Comparison of ENCODE assay signal across 9 mouse cellular contexts in the genomic region with DNA sequence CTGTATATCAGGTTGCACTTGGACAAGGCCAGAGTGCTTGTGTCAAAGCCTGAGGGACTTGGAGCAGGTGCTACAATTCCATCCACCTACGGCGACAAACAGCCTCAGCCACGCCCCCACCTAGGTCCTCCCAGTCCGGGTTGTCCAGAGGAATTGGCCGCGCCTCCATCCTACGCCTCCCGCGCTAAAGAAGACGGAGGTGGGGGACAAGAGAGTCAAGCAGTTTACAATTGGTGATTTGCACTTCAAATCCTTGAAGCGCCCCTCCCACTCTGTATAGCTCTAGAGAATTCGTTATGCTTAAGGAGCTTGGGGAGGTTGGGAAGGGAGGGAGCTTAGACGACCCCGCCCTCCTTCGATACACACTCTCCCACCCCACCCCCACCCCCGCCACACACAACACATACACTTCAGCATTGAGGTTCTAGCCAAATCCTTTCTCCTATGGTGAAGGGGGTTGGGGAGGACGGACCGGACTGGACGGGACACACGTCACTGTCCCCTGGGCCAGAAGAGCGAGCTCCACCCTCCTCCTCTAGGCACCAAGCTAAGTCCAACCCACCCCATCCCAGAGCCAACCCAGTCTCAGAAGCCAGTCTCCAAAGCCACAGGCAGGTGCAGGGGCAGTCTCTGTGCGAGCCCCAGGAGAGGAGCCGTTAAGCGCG. TPM values are rescaled to one million over a fixed set of nuclear protein-coding genes. Genes with fewer than 3 reads are reported as not detected.
A peak's percentile ranks its signal among the peaks of the same experiment; 100 is the strongest.
DNase-seq lines count a peak whose midpoint lies in the region; ATAC-seq and TF ChIP-seq lines count a peak whose summit lies in the region.
"Had no signal": no experiment of that assay in that cellular context is flagged by ENCODE, and none has a peak within 500 bp of the region (broad histone marks: within the 10 kb centered on the region; RNA-seq: fewer than 3 reads in every experiment).

A gene (plus strand): TSS at position 582 of the 665 bp plus-strand sequence.

- H3K9me3 ChIP-seq in forebrain, embryonic 14.5 days (replicated peaks; ENCODE audit: control insufficient read depth, low read length) = no peaks in the 10 kb centered on the region
- no peaks in the 10 kb centered on the region for H3K9me3 ChIP-seq in intestine, embryonic 16.5 days (ENCODE audit: control insufficient read depth, low read length)
- no peaks in the 10 kb centered on the region for H3K9me3 ChIP-seq in liver, postnatal 0 days (ENCODE audit: low read length)
- H3K9me3 ChIP-seq in neural tube, embryonic 15.5 days (replicated peaks) = no peaks in the 10 kb centered on the region

- H3K9ac ChIP-seq in forebrain, embryonic 14.5 days (ENCODE audit: low read length) = no peak within 1 kb of the TSS
- peak within 1 kb of the TSS; percentile 76 for H3K9ac ChIP-seq in intestine, embryonic 16.5 days (ENCODE audit: low read depth, low read length)
- H3K9ac ChIP-seq in liver, postnatal 0 days (replicated peaks) = peak within 1 kb of the TSS; percentile 58
- H3K9ac ChIP-seq in neural tube, embryonic 15.5 days (replicated peaks) = peak within 1 kb of the TSS; percentile 26; the same call in 1 of the 2 replicates

- under 1% methylated on average over 25 of the region's 25 CpGs for WGBS in forebrain, embryonic 14.5 days
- WGBS in intestine, embryonic 16.5 days = 1% methylated on average over 25 of the region's 25 CpGs
- 5% methylated on average over 25 of the region's 25 CpGs for WGBS in liver, postnatal 0 days (ENCODE audit: insufficient replicate concordance)
- 4% methylated on average over 25 of the region's 25 CpGs for WGBS in neural tube, embryonic 15.5 days

- no peaks in the 10 kb centered on the region for H3K36me3 ChIP-seq in forebrain, embryonic 14.5 days (ENCODE audit: control insufficient read depth, insufficient read depth, low read length)
- H3K36me3 ChIP-seq in intestine, embryonic 16.5 days (ENCODE audit: control insufficient read depth, insufficient read depth, low read length) = no peaks in the 10 kb centered on the region
- H3K36me3 ChIP-seq in liver, postnatal 0 days (replicated peaks; ENCODE audit: insufficient read depth, low read length) = no peaks in the 10 kb centered on the region
- H3K36me3 ChIP-seq in neural tube, embryonic 15.5 days = no peaks in the 10 kb centered on the region

- H3K4me3 ChIP-seq in layer of hippocampus, adult 2 months = peak within 1 kb of the TSS; percentile 30
- H3K4me3 ChIP-seq in forebrain, embryonic 14.5 days (ENCODE audit: low read depth, low read length) = peak within 1 kb of the TSS; percentile 25
- peak within 1 kb of the TSS; percentile 55 for H3K4me3 ChIP-seq in intestine, embryonic 16.5 days (ENCODE audit: low read length)
- H3K4me3 ChIP-seq in liver, postnatal 0 days (ENCODE audit: low read depth, low read length) = peak within 1 kb of the TSS; percentile 41
- peak within 1 kb of the TSS; percentile 26 for H3K4me3 ChIP-seq in neural tube, embryonic 15.5 days (replicated peaks)

- no peak for DNase-seq in layer of hippocampus, adult 2 months (ENCODE audit: low spot score in 2 of 2)
- DNase-seq in layer of hippocampus, postnatal 14 days (ENCODE audit: low spot score in 2 of 2) = no peak
- peak; percentile 41 for DNase-seq in forebrain, embryonic 14.5 days (ENCODE audit: low spot score)
- peak; percentile 70 for DNase-seq in liver, postnatal 0 days
- DNase-seq in layer of hippocampus, adult 9-10 months (ENCODE audit: low spot score) = no peak

- no peaks in the 10 kb centered on the region; the same call in 1 of the 2 replicates for H3K4me1 ChIP-seq in forebrain, embryonic 14.5 days (ENCODE audit: control insufficient read depth, insufficient read depth, low read length)
- H3K4me1 ChIP-seq in intestine, embryonic 16.5 days (ENCODE audit: control insufficient read depth, insufficient read depth, low read length) = peaks cover 33% of the 10 kb centered on the region
- H3K4me1 ChIP-seq in liver, postnatal 0 days (ENCODE audit: insufficient read depth) = peaks cover 8% of the 10 kb centered on the region
- peaks cover 19% of the 10 kb centered on the region for H3K4me1 ChIP-seq in neural tube, embryonic 15.5 days

- no peak for TF ChIP-seq CTCF in layer of hippocampus, adult 2 months (conservative IDR thresholded peaks at IDR 0.05)
- no peak for TF ChIP-seq CTCF in liver, postnatal 0 days (IDR thresholded peaks at IDR 0.05; ENCODE audit: low read depth)

- H3K4me2 ChIP-seq in forebrain, embryonic 14.5 days (ENCODE audit: low read length) = peak within 1 kb of the TSS; percentile 43
- peak within 1 kb of the TSS; percentile 57 for H3K4me2 ChIP-seq in intestine, embryonic 16.5 days (ENCODE audit: low read depth, low read length)
- H3K4me2 ChIP-seq in liver, postnatal 0 days (ENCODE audit: low read depth, low read length) = peak within 1 kb of the TSS; percentile 49
- peak within 1 kb of the TSS; percentile 45 for H3K4me2 ChIP-seq in neural tube, embryonic 15.5 days

- TF ChIP-seq EP300 in liver, postnatal 0 days (IDR thresholded peaks at IDR 0.05; ENCODE audit: low read depth) = no peak

- H3K27ac ChIP-seq in layer of hippocampus, adult 2 months = no peak within 1 kb of the TSS
- H3K27ac ChIP-seq in forebrain, embryonic 14.5 days (ENCODE audit: low read depth, low read length) = no peak within 1 kb of the TSS
- H3K27ac ChIP-seq in intestine, embryonic 16.5 days (ENCODE audit: low read length) = peak within 1 kb of the TSS; percentile 95
- H3K27ac ChIP-seq in liver, postnatal 0 days (ENCODE audit: low read depth) = peak within 1 kb of the TSS; percentile 86
- no peak within 1 kb of the TSS for H3K27ac ChIP-seq in neural tube, embryonic 15.5 days (replicated peaks)

- peaks cover 46% of the 10 kb centered on the region for H3K27me3 ChIP-seq in forebrain, embryonic 14.5 days (replicated peaks; ENCODE audit: control insufficient read depth, insufficient read depth, low read length)
- peaks cover 14% of the 10 kb centered on the region for H3K27me3 ChIP-seq in intestine, embryonic 16.5 days (replicated peaks; ENCODE audit: control insufficient read depth, insufficient read depth, low read length)
- H3K27me3 ChIP-seq in liver, postnatal 0 days (ENCODE audit: insufficient read depth, low read length) = peaks cover 54% of the 10 kb centered on the region
- peaks cover 54% of the 10 kb centered on the region for H3K27me3 ChIP-seq in neural tube, embryonic 15.5 days (replicated peaks)

- peak; percentile 46; the same call in 1 of the 2 replicates for ATAC-seq in forebrain, embryonic 14.5 days
- peak; percentile 89 for ATAC-seq in intestine, embryonic 16.5 days
- peak; percentile 90 for ATAC-seq in liver, postnatal 0 days
- ATAC-seq in neural tube, embryonic 15.5 days (ENCODE audit: low FRiP score) = no peak
- ATAC-seq in monocyte, adult 5-6 weeks (replicated peaks; ENCODE audit: insufficient number of reproducible peaks, low FRiP score, low TSS enrichment, poor library complexity, severe bottlenecking) = no peak

RNA-seq across cellular contexts. Expression of the gene that starts here (rescaled TPM):
- under 1 TPM in 1 of 2 experiments, not detected in 1; 0.37 TPM for total RNA-seq in layer of hippocampus, adult 2 months (2021)
- total RNA-seq in layer of hippocampus, postnatal 14 days (2021) = 1 to 10 TPM; 2.0 to 2.7 TPM
- 5.9 and 9.0 TPM in 2 replicates for polyA plus RNA-seq in forebrain, embryonic 14.5 days (2014; fragmentation: Nextera tagmentation; extraction: Ambion mirVana)
- 187 and 217 TPM in 2 replicates for polyA plus RNA-seq in intestine, embryonic 16.5 days (2015; fragmentation: Nextera tagmentation; extraction: Ambion mirVana)
- 65.0 and 73.7 TPM in 2 replicates for polyA plus RNA-seq in liver, postnatal 0 days (2015; fragmentation: Nextera tagmentation; extraction: Ambion mirVana)
- 0.96 and 16.8 TPM in 2 replicates for polyA plus RNA-seq in neural tube, embryonic 15.5 days (2015; fragmentation: Nextera tagmentation; extraction: Ambion mirVana)
- total RNA-seq in monocyte, adult 5-6 weeks (2017) = not detected in 3 replicates
- total RNA-seq: MEL had no signal

Comparison
In these comparisons a context has a peak if more than half of its experiments do, and no peak if none do; other contexts are left out.
1. DNase-seq: peak in forebrain, embryonic 14.5 days (single experiment) and liver, postnatal 0 days (single experiment); none in layer of hippocampus, adult 2 months (0 of 2), layer of hippocampus, postnatal 14 days (0 of 2) and layer of hippocampus, adult 9-10 months (single experiment).
2. H3K27ac ChIP-seq: peak in intestine, embryonic 16.5 days (single experiment) and liver, postnatal 0 days (single experiment); none in layer of hippocampus, adult 2 months (single experiment), forebrain, embryonic 14.5 days (single experiment) and neural tube, embryonic 15.5 days (single experiment).
3. ATAC-seq: peak in forebrain, embryonic 14.5 days (single experiment), intestine, embryonic 16.5 days (single experiment) and liver, postnatal 0 days (single experiment); none in neural tube, embryonic 15.5 days (single experiment) and monocyte, adult 5-6 weeks (single experiment).
4. Peak in every context shown above with its lines, with median percentiles within 50 percentile points of each other: H3K4me3 ChIP-seq and H3K4me2 ChIP-seq.